Mouse (Mus musculus) heart, adult 8-10 months (tissue): ENCODE measurements at regions not wholly inside any gene's neighbourhood (a gene's known extent, or its start where the extent isn't known, plus 50 kb on each side); places are given as distances from the start of the nearest gene placed in this dataset.

Experiments used
- DNase-seq: peaks from one replicate; pipeline ENCODE4 v3.0.0; 2022; ENCODE audit warnings: low spot score

DNA sequence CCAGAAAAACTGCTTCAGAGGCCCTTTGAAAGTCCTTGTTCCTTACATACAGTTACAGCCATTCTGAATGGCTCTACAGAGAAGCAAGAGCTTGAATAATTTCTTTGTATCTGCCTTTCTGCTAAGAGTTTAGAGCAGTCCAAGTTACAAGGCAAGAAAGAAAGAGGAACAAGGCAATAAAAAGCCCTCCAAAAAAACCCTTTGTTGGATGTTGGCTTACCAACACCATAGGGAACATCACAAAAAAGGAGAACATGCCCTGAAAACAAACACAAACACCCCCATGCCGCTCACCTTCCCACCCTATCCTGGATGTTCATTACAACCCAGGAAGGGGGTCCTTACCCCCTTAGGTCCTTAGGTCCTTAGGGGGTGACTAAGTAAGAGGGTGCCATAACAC is 359.2 kb upstream of the Gcfc2 start:
- no peak for DNase-seq

GRCm38 (mm10) chr6:81586441-81587117 is 336.9 kb upstream of the Gcfc2 start:
- DNase-seq, result no peak

GRCm38 (mm10) chr6:81589727-81590126 is 333.7 kb upstream of the Gcfc2 start:
- no peak for DNase-seq

DNA sequence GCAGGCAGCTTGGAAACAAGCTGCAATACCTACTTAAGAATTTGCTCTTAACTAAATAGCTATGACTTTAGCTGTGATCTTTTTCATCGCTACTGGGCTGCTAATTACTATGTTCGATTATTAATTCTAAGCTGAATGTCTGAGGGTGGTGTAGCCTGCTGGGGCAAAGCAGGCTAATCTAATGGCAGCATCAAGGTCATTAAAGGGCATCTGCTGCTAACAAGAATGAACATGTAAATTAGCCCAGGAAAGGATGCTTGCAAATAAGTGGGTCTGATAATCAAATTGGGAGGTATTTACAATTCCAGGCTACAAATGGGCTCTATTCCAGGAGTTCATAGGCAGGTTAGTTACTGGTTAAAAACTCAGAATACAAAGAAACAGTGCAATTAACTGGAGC is 327.5 kb upstream of the Gcfc2 start:
- no peak for DNase-seq

- no peak for DNase-seq
Observed at GRCm38 (mm10) chr6:81608637-81609036, 314.8 kb upstream of the Gcfc2 start.

- no peak for DNase-seq
Observed at GRCm38 (mm10) chr6:81611980-81612379, 311.5 kb upstream of the Gcfc2 start.

DNA sequence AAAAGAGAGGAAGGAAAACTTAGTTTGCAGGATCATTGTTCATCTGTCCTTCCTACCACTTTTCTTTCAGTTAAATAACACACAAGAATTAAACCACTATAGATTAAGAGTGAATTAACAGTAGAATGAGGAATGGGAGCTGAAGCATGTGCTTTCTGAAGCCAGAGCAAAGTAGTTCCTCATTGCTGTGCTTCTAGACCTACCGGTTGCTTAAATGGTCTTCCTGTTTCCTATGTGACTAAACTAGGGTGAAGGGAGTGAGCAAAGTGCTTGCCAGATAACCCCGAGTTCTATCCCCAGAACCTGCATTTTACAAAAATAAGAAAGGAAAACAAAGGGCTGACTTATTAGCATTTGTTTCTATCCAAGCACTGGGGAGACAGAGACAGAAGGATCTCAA is 305.5 kb upstream of the Gcfc2 start:
- DNase-seq, result no peak

GRCm38 (mm10) chr6:81621028-81621427 is 302.4 kb upstream of the Gcfc2 start:
- DNase-seq, result no peak

DNA sequence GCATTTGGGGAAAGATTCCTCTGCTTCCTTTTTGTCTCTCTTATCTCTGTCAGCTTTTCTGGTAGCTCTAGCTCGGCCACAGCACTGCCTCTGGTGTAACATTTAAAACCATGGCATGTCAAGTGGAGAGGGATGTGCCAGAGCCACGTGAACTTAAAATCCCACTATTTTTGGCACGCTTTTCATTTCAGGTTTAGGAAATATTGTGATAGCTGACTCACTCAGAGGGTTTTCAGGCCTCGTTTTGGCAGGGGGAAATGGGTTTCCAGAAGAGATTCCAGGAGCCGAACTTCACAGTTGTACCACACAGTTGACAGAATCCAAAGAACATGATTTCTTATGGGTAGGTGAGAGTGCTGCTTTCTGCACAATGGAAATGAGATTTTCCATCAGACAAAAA is 300.8 kb upstream of the Gcfc2 start:
- DNase-seq, result no peak

- DNase-seq, result no peak
Observed at GRCm38 (mm10) chr6:81625016-81625415, 298.5 kb upstream of the Gcfc2 start.

- DNase-seq, result no peak
Observed at GRCm38 (mm10) chr6:81633586-81633985, 289.9 kb upstream of the Gcfc2 start.

DNA sequence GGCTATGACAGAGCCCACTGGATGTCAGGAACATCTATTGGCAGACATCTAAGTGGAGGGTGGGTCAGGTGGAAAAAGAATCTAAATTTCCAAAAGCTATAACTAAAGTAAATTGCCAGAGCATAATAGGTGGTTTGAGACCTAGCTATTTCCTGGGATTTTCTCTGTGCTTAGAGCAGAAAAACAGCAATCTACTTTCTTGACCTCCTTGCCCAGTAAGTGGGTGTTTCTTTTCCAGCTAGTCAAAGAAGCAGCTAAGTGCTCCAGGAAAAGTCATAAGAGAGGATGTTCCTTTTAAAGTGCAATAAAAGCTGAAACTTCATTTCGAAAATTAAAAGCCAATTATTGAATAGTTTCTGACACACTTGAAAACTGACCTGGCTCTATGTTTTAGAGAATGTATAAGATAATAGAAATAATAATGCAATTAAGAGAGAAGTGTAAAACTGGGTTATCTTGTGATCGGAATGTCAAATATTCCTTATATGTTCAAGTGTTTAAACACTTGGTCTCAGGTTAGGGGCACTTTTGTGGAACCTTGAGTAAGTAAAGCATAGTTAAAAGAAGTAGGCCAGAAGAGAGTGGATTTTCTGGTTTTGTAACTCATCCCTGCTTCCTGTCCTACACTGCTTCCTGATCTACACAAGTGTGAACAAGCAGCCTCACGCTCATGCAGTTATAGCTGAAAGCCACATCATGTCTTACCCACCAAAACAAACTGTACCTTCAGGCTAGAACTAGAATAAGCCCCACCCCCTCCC is 275.7 kb upstream of the Gcfc2 start:
- no peak for DNase-seq

GRCm38 (mm10) chr6:81651856-81652255 is 271.6 kb upstream of the Gcfc2 start:
- DNase-seq, result no peak

- DNase-seq, result no peak
Observed at GRCm38 (mm10) chr6:81655205-81655604, 268.3 kb upstream of the Gcfc2 start.

DNA sequence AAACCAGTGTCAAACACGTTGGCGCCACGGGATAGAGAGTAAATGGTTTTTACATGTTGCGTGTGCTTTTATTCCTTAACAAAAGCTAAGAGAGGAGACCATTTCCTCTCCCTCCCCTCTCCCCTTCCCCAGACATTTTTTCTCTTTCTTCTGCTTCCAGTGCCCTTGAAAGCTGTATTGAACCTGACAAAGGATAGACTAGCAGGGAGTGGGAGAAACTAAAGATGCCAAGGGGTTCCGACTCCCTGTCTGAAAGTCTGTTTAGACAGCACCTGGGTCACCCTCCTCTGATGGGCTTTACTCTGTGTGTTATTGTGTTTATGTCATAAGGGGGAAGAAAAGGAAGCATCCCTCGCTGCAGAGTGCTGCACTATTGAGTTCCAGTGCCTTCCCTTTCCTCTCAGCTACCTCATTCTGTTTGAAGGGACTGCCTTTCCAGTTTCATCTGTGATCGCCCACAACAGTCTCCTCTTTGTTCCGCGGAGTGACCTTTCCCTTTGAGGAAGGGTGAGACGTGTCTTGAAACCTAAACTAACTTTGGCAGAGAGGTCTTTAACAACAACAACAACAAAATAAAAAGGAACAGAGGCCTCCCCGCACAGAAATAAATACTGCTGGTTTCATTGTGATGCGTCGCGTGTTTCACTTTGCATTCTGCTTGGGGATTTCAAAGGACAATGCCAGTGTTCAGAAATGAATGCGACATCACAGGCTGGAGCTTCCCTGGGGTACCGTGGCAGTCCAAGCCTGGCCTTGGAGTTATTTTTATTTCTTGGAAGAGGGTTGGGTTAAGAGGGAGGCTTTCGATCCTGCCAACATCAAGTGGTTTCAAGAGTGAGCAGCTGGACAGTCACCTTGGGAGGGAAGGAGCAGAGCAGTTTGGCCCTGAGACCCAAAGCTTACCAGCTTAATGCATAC is 262.7 kb upstream of the Gcfc2 start:
- peak; percentile 3 for DNase-seq

DNA sequence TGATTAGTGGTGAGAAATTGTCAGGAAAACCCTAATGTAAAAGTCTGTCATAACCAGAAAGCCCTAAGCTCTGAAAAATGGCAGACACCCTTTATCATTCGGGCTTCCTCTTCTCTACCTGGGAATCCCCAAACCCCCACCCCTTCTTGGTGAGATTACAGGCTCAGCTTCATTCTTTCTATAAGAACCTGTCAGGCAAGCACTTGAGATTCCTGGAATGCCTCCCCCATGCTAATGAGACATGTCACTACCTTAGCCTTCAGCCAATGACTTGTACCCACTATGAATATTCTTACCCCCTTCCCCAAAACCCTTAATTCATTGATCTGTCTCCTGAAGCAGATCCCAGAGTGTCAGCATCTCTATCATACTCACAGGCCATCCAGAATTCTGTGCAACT is 254.5 kb upstream of the Gcfc2 start:
- DNase-seq, result no peak

- no peak for DNase-seq
Observed at GRCm38 (mm10) chr6:81673316-81673715, 250.2 kb upstream of the Gcfc2 start.

GRCm38 (mm10) chr6:81697284-81697683 is 226.2 kb upstream of the Gcfc2 start:
- no peak for DNase-seq

- no peak for DNase-seq
Observed at GRCm38 (mm10) chr6:81698173-81698572, 225.3 kb upstream of the Gcfc2 start.

DNA sequence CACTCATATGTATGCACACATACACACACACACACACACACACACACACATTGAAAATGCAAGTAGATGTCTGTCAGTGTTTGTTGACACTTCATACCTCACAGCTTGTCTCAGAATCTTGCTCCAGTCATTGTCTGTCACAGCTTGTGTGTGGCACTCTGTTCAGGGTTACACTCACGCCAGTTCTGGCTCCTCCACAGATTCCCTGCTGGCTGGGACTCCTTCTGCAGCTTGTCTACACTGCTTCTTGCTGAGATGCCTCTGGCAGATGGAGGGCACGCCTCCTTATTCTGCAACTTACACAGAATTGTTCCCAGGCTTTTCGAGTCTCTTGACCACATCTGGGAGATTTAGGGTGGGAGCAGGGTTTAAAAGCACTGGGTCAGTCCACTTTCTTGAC is 208.6 kb upstream of the Gcfc2 start:
- DNase-seq, result no peak

GRCm38 (mm10) chr6:81716371-81716770 is 207.1 kb upstream of the Gcfc2 start:
- DNase-seq, result no peak
